Mouse (Mus musculus): Measurements from ENCODE around the gene AL732309.1.

GRCm38 (mm10) chr2:25267746-25268309 lies 21.2 kb upstream of the AL732309.1 start:
- TF ChIP-seq CTCF (IDR thresholded peaks at IDR 0.05; ENCODE audit: insufficient read depth, low read length) (no peak), POLR2A (IDR thresholded peaks at IDR 0.05; ENCODE audit: borderline replicate concordance, extremely low read depth, low read depth, low read length) (no peak)

All from lung, adult 2 months (tissue).